Mouse (Mus musculus) liver, postnatal 0 days (tissue): ENCODE measurements at regions not wholly inside any gene's neighbourhood (a gene's known extent, or its start where the extent isn't known, plus 50 kb on each side); places are given as distances from the start of the nearest gene placed in this dataset.

Source experiments
- CTCF ChIP-seq: sonication (generic); IDR thresholded peaks from 2 replicates; pipeline ENCODE4 v1.5.1; 2016; ENCODE audit warnings: antibody characterized with exemption, low read depth
- EP300 ChIP-seq: IDR thresholded peaks from 2 replicates; pipeline ENCODE4 v1.6.1; 2016; ENCODE audit warnings: antibody characterized with exemption, low read depth, mild to moderate bottlenecking

DNA sequence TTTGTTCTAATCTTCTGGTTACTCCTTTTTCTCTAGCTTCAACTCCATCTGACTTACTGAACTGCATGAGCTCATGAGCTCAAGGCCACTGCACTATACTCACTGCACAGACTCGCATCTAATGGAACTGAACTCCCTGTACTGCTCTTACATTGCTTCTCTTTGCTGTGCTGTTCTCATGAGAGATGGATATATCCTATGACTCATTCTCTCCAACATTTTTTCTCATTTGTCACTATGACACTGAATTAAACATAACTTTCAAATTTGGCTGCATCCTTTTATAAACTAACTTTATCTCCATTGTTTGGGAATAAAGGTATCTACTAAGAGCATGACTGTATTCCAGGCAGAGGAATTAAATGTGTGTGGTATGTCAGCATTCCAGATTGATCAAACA lies 806.2 kb downstream of the Rab28 start:
- TF ChIP-seq CTCF (no peak), EP300 (no peak)
